Mouse (Mus musculus): ENCODE results near the gene Clec9a.

DNA sequence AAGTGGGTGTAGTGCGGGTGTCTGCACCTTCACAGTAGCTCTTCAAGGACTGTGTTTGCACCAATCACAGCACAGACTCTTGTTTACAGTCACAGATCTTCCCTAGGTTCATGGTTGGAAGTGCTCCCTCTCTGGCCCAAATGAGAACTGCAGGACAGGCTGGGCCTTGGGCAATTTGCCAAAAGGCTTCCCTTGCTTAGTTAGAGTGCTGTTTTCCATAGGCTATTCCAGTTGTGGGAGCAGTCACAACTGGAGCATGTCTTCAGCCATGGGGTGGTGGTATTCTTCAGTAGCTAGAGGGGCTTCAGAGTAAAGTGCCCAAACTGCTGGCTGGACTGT lies 15.0 kb downstream of the Clec9a start:
- no peak for TF ChIP-seq POLR2A (IDR thresholded peaks at IDR 0.05; ENCODE audit: insufficient read length, low read depth)
- no peak for TF ChIP-seq POLR2AphosphoS2 (IDR thresholded peaks at IDR 0.05; ENCODE audit: insufficient read length, low read depth)
- no peak for TF ChIP-seq REST (IDR thresholded peaks at IDR 0.05; ENCODE audit: insufficient read depth, insufficient read length)
- no peak for TF ChIP-seq TCF3 (IDR thresholded peaks at IDR 0.05; ENCODE audit: insufficient read length, low read depth)
- TF ChIP-seq MYOG (IDR thresholded peaks at IDR 0.05; ENCODE audit: control insufficient read depth in 1 of 3, insufficient read depth in 1 of 3, insufficient read length in 2 of 3, low read depth in 2 of 3), result no peak
- no peak for TF ChIP-seq CEBPB (IDR thresholded peaks at IDR 0.05; ENCODE audit: insufficient read depth, poor library complexity, severe bottlenecking)
- TF ChIP-seq E2F4 (IDR thresholded peaks at IDR 0.05; ENCODE audit: insufficient read depth), result no peak
- no peak for TF ChIP-seq MAX (IDR thresholded peaks at IDR 0.05; ENCODE audit: low read depth)
- TF ChIP-seq USF1 (IDR thresholded peaks at IDR 0.05; ENCODE audit: low read depth), result no peak
- no peak for TF ChIP-seq SRF (IDR thresholded peaks at IDR 0.05; ENCODE audit: control insufficient read depth, insufficient read length, low read depth)

All from myocyte (in vitro differentiated cells).